Mouse (Mus musculus) small intestine, adult 2 months (tissue): ENCODE measurements around the gene Fzr1. TPM values are rescaled to one million over a fixed set of nuclear protein-coding genes. Genes with fewer than 3 reads are reported as not detected.

Experiments
- H3K27ac ChIP-seq: fragments of 200-500 bp; 2 replicates; pipeline ENCODE4 v1.5.1; 2012; ENCODE audit warnings: low read depth, low read length, control low read depth, inconsistent platforms; ENCODE audit not compliant: insufficient read depth
- H3K27me3 ChIP-seq: fragments of 200-500 bp; 2 replicates; pipeline ENCODE4 v1.6.1; 2012; ENCODE audit warnings: mild to moderate bottlenecking, moderate library complexity, low read length, inconsistent platforms; ENCODE audit not compliant: control insufficient read depth, insufficient read depth
- H3K36me3 ChIP-seq: fragments of 200-500 bp; 2 replicates; pipeline ENCODE4 v1.6.1; 2012; ENCODE audit warnings: mild to moderate bottlenecking, low read length, control low read depth, inconsistent platforms; ENCODE audit not compliant: control insufficient read depth, insufficient read depth
- H3K4me1 ChIP-seq: fragments of 200-500 bp; 2 replicates; pipeline ENCODE4 v1.6.1; 2012; ENCODE audit warnings: low read length, inconsistent platforms, mixed read lengths; ENCODE audit not compliant: control insufficient read depth, insufficient read depth, insufficient read length
- H3K4me3 ChIP-seq: fragments of 200-500 bp; 2 replicates; pipeline ENCODE4 v1.5.1; 2012; ENCODE audit warnings: low read depth, mild to moderate bottlenecking, control low read depth, inconsistent platforms, low read length, moderate library complexity
- CTCF ChIP-seq: fragments of 200-500 bp; IDR thresholded peaks from 2 replicates; pipeline ENCODE4 v1.5.1; 2012; ENCODE audit warnings: low read depth, mild to moderate bottlenecking, control low read depth, inconsistent platforms, low read length, moderate library complexity, mixed read lengths; ENCODE audit not compliant: insufficient replicate concordance, insufficient read length; ENCODE audit errors: extremely low read depth
- POLR2A ChIP-seq: fragments of 200-500 bp; IDR thresholded peaks from 2 replicates; pipeline ENCODE4 v1.6.1; 2012; ENCODE audit warnings: low read depth, mild to moderate bottlenecking, control low read depth, inconsistent platforms, low read length, moderate library complexity
- WGBS: fragments of 180-500 bp; shearing (Covaris S2); methylation state at CpG from one replicate; pipeline ENCODE4 v1.1.7; 2018; 5-methylcytosine and 5-hydroxymethylcytosine counted together
- polyA plus RNA-seq: library from polyadenylated mRNA; depleted of rRNA; stranded (reverse); fragments of >200 nt; gene quantifications from 2 replicates; pipeline ENCODE4 v1.2.3, GENCODE M21; 2012

The Fzr1 gene
- polyA plus RNA-seq, 1 experiment = 132 TPM

DNA sequence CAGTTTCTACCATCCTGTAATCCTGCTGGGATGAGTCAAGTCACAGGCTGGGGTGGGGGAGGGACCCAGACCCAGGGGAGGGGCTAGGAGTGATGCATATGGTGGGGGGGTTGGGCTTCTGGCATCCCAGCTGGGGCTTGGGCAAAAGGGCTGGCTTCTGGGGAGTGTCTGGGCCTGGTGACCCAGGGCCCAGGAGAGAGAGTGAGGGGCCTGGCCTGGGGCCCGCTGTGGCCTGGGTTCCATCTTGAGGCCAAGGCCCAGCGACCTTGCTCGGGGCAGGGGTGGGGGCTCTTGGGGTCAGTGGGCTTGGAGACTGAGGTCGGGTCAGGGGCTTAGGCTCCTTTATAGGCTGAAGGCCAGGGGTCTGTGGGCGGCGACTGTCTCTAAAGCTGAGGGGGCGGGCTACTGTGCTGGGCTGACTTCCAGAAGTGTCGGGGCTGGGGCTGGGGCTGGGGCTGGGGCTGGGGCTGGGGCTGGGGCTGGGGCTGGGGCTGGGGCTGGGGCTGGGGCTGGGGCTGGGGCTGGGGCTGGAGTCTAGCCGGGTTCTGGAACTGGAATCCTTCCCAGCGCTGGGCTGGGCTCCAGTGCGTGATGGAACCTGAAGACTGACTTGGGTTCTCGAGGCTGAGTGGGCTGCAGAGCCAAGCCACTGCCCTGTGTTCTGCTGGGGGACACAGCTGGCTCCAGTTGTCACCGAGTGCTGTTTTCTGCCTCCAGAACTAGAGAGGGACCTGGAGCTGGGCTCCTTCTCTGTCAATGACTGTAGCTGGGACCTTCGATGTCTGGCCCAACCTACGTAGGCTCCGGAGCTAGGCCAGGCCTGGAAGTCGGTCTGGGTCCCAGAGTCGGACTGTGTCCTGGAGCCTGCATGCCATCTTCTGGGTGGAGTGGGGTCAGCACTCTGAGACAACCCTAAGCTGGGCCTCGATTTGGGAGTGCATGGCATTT is 42.6 kb downstream of the Fzr1 start:
- H3K27ac ChIP-seq = no peak overlapping the region
- peaks cover 11% of the 10 kb centered on the region for H3K27me3 ChIP-seq
- no peak overlapping the region for H3K4me3 ChIP-seq
- 67% methylated on average over 19 of the region's 19 CpGs for WGBS
- peaks cover 3% of the 10 kb centered on the region for H3K4me1 ChIP-seq
- no peaks in the 10 kb centered on the region for H3K36me3 ChIP-seq
- no peak for TF ChIP-seq CTCF
- TF ChIP-seq POLR2A = no peak

DNA sequence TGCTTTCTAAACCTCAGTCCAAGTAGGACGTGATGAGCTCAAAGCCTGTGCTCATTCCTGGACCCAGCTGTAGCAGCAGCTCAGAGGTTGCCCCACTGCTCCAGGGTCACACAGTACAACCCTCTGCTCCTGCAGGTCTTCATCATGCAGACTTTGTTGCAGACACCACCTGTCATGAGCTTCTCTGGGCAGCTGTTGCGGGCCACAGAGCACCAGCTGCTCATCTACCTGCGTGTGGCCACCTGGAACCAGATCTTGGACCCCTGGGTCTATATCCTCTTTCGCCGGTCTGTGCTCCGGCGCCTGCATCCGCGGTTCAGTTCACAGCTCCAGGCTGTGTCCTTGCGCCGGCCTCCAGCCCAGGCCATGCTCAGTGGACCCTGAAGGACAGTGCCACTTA is 44.0 kb downstream of the Fzr1 start:
- Histone ChIP-seq H3K36me3 (no peaks in the 10 kb centered on the region), H3K27ac (no peak overlapping the region), H3K4me3 (no peak overlapping the region), H3K4me1 (peaks cover 7% of the 10 kb centered on the region), H3K27me3 (peaks cover 11% of the 10 kb centered on the region)
- no peak for TF ChIP-seq POLR2A
- no peak for TF ChIP-seq CTCF
- WGBS = 75% methylated on average over 11 of the region's 11 CpGs

DNA sequence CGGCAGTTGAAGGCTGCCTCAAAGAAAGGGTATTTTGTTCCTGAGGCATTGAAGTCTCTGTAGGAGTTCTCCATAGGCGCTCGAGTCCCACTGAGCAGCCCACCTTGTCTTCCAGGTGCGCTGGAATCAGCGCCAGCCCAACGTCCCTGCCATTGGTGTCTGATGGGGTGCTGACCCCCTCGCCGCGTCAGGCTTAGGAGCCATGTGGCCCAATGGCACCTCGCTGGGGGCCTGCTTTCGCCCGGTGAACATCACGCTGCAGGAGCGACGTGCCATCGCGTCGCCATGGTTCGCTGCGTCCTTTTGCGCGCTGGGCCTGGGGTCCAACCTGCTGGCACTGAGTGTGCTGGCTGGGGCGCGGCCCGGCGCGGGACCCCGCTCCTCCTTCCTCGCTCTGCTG is 46.0 kb downstream of the Fzr1 start:
- 39% methylated on average over 29 of the region's 29 CpGs for WGBS
- 0 out of 2 replicates have a peak, but pooled peaks cover under 1% of the 10 kb centered on the region for H3K36me3 ChIP-seq

DNA sequence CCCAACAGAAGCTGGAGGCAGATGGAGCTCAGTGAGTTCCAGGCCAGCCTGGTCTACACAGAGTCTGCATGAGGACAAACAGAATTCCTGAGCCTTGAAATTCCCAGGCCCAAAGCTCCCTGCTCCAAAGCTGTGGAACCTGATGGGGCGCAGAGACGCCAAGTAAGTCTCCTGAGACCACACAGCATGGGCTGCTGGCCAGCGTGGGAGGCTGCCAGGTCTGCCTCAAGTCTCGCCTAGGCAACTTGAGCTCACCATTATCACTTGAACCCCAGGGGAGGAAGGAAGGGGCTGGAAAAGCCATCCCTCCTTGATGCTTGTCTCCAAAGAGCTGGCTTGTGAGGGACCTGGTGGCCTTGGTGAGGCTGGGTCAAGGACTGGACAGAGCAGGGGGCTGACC is 48.3 kb downstream of the Fzr1 start:
- peaks cover 12% of the 10 kb centered on the region for H3K4me1 ChIP-seq
- WGBS = 73% methylated on average over 4 of the region's 4 CpGs
- no peak overlapping the region for H3K4me3 ChIP-seq

More for the DNA sequence above, 46.0 kb downstream of the Fzr1 start:
- H3K4me3 ChIP-seq = 0 out of 2 replicates have a peak overlapping the region, but pooled peaks have one; percentile 20
- H3K4me1 ChIP-seq = peaks cover 12% of the 10 kb centered on the region
- H3K27ac ChIP-seq = no peak overlapping the region
- TF ChIP-seq POLR2A = no peak
- no peak for TF ChIP-seq CTCF
- H3K27me3 ChIP-seq = peaks cover 11% of the 10 kb centered on the region

DNA sequence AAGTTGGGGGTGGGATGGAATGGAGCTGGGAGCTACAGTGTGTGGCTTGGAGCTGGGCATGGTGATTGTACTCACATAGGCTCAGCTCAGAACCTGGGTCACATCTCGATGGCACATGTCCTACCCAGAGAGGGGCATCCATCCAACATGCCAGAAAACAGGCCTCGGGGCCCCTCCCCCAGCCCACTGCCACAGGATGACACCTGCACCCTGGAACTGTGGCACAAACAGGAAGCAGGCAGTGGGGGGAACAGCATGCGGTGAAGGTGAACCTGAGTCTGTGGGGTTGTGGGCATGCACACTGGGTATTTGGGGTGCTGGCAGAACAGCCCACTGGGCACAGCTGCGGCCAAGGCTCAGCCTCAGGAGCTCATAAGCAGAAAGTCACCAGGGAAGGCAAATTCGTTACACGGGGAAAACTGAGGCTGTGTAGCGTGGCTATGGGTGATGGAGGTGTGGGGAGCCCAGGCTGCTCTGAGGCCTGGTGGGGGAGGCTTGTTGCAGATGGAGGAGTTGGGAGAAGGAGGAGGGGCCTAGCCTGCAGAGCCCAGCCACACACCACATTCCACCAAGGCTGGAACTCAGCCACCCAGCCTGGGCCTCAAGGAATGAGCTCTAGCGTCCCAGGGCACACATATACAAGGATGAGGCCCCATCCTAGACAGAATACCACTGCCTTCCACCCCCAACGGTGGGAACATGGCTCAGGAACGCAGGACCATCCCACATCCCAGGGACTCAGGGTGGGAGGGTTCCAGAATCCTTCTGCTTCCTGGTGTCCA is 48.9 kb downstream of the Fzr1 start:
- Histone ChIP-seq H3K36me3 (peaks cover 29% of the 10 kb centered on the region), H3K4me3 (peak overlapping the region; percentile 16), H3K4me1 (peaks cover 12% of the 10 kb centered on the region), H3K27ac (peak overlapping the region; percentile 62), H3K27me3 (peaks cover 11% of the 10 kb centered on the region)
- 68% methylated on average over 10 of the region's 10 CpGs for WGBS
- TF ChIP-seq CTCF = no peak
- TF ChIP-seq POLR2A = no peak

More for the DNA sequence above, 48.3 kb downstream of the Fzr1 start:
- H3K27me3 ChIP-seq = peaks cover 11% of the 10 kb centered on the region
- TF ChIP-seq POLR2A (no peak), CTCF (no peak)
- H3K27ac ChIP-seq = peak overlapping the region; percentile 62
- peaks cover 22% of the 10 kb centered on the region for H3K36me3 ChIP-seq

DNA sequence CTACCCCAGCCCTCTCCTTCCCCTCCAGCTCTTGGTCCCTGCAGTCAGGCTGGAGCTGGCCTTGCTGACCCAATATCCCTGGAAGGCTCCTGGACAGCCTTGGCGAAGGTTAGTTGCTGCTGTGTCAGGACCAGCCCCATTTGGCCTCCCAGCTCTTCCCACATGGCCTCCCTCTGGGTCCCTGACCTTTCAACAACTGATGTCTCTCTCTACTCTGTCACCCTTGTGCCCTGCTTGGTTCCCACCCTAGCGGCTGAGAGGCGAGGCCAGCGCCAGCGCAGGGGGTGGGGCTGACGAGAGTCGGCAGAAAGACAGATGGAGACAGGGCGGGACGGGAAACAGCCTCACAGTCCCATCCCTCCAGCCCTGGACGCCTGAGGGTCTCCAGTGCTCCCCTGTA is 49.9 kb downstream of the Fzr1 start, which contains the start of gene Tbxa2r:
Gene Tbxa2r, plus strand, starts transcription at position 346 of the 400 bp plus-strand sequence.
- H3K36me3 ChIP-seq = peaks cover 39% of the 10 kb centered on the region
- H3K27me3 ChIP-seq = peaks cover 11% of the 10 kb centered on the region
- peak within 1 kb of the TSS; percentile 62 for H3K27ac ChIP-seq
- H3K4me1 ChIP-seq = peaks cover 12% of the 10 kb centered on the region
- WGBS = 15% methylated on average over 10 of the region's 10 CpGs
- no peak for TF ChIP-seq CTCF
- TF ChIP-seq POLR2A = no peak
- H3K4me3 ChIP-seq = peak within 1 kb of the TSS; percentile 16
